Mouse (Mus musculus): ENCODE measurements around the gene Cpe.

The Cpe gene

GRCm38 (mm10) chr8:64632169-64632568, 60.7 kb downstream of the Cpe start:
- DNase-seq (ENCODE audit: low spot score in 2 of 2), result no peak

GRCm38 (mm10) chr8:64631761-64632160, 61.1 kb downstream of the Cpe start:
- no peak for DNase-seq (ENCODE audit: low spot score in 2 of 2)

- no peak for DNase-seq (ENCODE audit: low spot score in 2 of 2)
Measured at GRCm38 (mm10) chr8:64629034-64629760, 63.7 kb downstream of the Cpe start.

GRCm38 (mm10) chr8:64628039-64628438, 64.8 kb downstream of the Cpe start:
- no peak for DNase-seq (ENCODE audit: low spot score in 2 of 2)

- peak; percentile 29 to 51 for DNase-seq (ENCODE audit: low spot score in 2 of 2)
Measured at GRCm38 (mm10) chr8:64624603-64625037, 68.2 kb downstream of the Cpe start.

GRCm38 (mm10) chr8:64620365-64621150, 72.3 kb downstream of the Cpe start:
- DNase-seq (ENCODE audit: low spot score in 2 of 2), result no peak

- no peak for DNase-seq (ENCODE audit: low spot score in 2 of 2)
Measured at GRCm38 (mm10) chr8:64619661-64620060, 73.2 kb downstream of the Cpe start.

- peak in 1 of 2 experiments; percentile 51 for DNase-seq (ENCODE audit: low spot score in 2 of 2)
Measured at GRCm38 (mm10) chr8:64618618-64619017, 74.2 kb downstream of the Cpe start.

GRCm38 (mm10) chr8:64616566-64616965, 76.3 kb downstream of the Cpe start:
- DNase-seq (ENCODE audit: low spot score in 2 of 2), result no peak

GRCm38 (mm10) chr8:64615459-64615858, 77.4 kb downstream of the Cpe start:
- DNase-seq (ENCODE audit: low spot score in 2 of 2), result no peak

GRCm38 (mm10) chr8:64613663-64614062, 79.2 kb downstream of the Cpe start:
- DNase-seq (ENCODE audit: low spot score in 2 of 2), result no peak

GRCm38 (mm10) chr8:64611210-64611974, 81.5 kb downstream of the Cpe start:
- no peak for DNase-seq (ENCODE audit: low spot score in 2 of 2)

- no peak for DNase-seq (ENCODE audit: low spot score in 2 of 2)
Measured at GRCm38 (mm10) chr8:64608931-64609330, 83.9 kb downstream of the Cpe start.

- DNase-seq (ENCODE audit: low spot score in 2 of 2), result no peak
Measured at GRCm38 (mm10) chr8:64606015-64606414, 86.8 kb downstream of the Cpe start.

GRCm38 (mm10) chr8:64598206-64598605, 94.6 kb downstream of the Cpe start:
- no peak for DNase-seq (ENCODE audit: low spot score in 2 of 2)

GRCm38 (mm10) chr8:64597042-64597970, 95.5 kb downstream of the Cpe start:
- peak in 1 of 2 experiments; percentile 64 for DNase-seq (ENCODE audit: low spot score in 2 of 2)

GRCm38 (mm10) chr8:64596396-64596795, 96.5 kb downstream of the Cpe start:
- DNase-seq (ENCODE audit: low spot score in 2 of 2), result no peak

- DNase-seq (ENCODE audit: low spot score in 2 of 2), result no peak
Measured at GRCm38 (mm10) chr8:64590456-64590855, 102.4 kb downstream of the Cpe start.

GRCm38 (mm10) chr8:64582887-64583286, 110.0 kb downstream of the Cpe start:
- DNase-seq (ENCODE audit: low spot score in 2 of 2), result no peak

- no peak for DNase-seq (ENCODE audit: low spot score in 2 of 2)
Measured at GRCm38 (mm10) chr8:64578221-64578620, 114.6 kb downstream of the Cpe start.

GRCm38 (mm10) chr8:64575001-64575400, 117.9 kb downstream of the Cpe start:
- no peak for DNase-seq (ENCODE audit: low spot score in 2 of 2)
